Mouse (Mus musculus) lung, postnatal 36 days (tissue): Measurements from ENCODE around the gene Trpd52l3.

Experiments used
- DNase-seq: peaks from one replicate; pipeline ENCODE4 v3.0.0; 2022; ENCODE audit warnings: mixed read lengths

The Trpd52l3 gene

DNA sequence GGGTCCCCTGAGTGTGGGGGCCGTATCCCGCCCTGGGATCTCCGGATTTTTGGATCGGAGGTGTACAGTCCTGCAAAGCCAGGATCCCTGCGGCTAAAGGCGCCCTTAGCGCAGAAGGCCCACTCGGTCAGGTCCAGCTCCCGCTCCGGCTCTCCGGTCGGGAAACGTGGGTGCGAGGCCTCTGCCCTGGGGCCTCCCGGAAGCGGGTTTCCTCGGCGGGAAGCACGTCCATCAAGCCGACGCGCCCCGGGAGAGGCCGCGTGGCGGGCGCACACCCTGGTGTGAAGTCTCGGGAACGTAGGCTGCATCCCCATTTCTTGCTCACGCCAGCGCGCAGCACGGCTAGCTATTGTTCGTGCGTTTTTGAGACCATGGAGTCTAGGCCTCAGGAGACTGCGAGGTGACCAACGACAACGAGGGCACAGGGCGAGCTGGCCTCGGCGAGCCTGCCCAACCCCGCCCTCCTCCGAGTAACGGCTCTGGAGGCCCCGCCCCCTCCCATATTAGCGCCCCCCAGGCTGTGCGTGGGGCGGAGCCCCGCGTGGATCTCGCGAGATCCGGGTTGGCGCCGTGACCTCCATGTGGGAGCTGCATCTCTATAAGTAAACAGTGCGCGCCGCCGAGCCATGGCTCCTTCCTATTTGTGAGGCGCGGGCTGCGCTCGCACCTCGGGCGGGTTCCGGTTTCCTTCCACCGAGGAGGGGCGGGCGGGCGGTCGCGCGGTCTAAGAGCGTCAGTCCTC is 26.5 kb downstream of the Trpd52l3 start, which contains the start of gene Uhrf2:
Gene Uhrf2 (plus strand): TSS at position 620 of the 742 bp plus-strand sequence.
- peak; percentile 98 for DNase-seq

GRCm38 (mm10) chr19:30030636-30031467 is 27.3 kb downstream of the Trpd52l3 start:
- DNase-seq: no peak

DNA sequence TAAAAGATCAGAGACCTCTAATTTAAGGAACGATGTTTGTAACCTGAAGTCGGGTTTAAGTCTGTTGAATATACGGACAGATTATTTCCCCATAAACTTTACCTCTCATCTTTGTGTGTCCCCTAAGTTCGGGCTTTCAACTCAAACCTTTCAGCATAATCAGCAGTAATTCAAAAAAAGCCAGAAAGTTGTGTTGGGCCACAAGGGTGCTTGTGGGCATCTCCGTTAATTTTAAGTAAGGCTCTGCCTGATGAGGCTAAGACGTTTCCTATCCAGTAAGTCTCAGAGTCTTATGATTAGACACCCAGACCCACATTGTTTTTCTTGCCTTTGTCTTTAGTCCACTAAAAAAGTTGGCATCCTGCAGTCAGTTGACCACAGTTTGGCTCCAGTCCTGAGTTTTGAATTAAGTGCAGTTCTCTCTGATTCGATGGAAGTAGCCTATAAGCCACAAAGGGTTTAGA is 27.9 kb downstream of the Trpd52l3 start:
- peak; percentile 28 for DNase-seq

DNA sequence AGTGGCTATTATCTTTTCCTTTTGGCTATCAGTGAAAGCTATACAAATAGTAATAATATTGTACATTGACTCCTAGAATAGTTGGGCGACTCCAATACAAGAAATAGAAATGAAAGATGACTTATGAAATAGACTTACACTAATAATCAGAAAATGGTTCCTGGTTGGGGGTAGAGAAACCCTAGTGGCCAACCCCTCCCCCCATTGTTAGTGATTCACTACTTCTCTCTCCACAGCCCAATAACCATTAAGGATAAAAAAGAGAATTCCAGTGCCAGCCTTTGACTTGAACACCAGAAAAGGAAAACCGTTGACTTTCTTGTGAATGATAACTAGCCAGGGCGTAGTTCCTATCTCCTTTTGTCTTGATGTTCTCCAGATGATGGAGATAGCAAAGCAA is 28.6 kb downstream of the Trpd52l3 start:
- no peak for DNase-seq

- DNase-seq: no peak
Measured at GRCm38 (mm10) chr19:30035361-30035760, 31.8 kb downstream of the Trpd52l3 start.

DNA sequence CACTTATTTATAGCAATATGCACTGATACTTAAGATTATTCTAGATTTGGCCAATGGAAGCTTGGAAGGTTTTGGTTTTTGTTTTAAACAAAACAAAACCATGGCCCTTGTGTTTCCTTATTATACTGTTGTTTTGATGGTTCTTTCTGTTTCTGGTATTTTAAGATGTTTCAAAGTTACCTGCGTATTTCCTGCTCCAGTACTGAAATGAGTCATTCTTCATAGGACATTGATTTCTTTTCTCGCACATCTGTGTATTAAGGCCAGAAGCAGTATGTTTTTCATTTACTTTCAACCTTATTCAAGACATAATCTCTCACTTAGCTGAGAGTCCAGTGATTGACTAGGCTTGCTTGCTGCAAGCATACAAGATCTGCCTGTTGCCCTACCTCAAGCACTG is 40.1 kb downstream of the Trpd52l3 start:
- no peak for DNase-seq

- DNase-seq: no peak
Measured at GRCm38 (mm10) chr19:30044630-30045029, 41.0 kb downstream of the Trpd52l3 start.

DNA sequence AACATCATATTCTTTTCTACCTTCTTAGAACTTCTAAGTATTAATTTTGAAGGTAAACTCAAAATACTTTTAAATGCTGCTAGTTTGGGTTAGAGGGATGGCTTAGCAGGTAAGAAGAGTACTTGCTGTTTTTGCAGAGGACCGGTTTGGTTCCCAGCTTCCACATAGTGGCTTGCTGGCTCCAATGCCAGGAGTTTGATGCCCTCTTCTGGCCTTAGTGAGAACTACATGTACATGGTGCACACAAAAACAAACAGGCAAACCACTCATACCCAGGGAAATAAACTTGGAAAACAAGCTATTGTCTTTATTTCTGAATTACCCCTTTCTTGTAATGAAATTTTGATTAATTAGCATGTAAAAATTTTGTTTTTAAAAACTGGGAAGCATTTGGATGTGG is 42.3 kb downstream of the Trpd52l3 start:
- peak; percentile 33 for DNase-seq

- DNase-seq: no peak
Measured at GRCm38 (mm10) chr19:30050584-30050983, 47.0 kb downstream of the Trpd52l3 start.

DNA sequence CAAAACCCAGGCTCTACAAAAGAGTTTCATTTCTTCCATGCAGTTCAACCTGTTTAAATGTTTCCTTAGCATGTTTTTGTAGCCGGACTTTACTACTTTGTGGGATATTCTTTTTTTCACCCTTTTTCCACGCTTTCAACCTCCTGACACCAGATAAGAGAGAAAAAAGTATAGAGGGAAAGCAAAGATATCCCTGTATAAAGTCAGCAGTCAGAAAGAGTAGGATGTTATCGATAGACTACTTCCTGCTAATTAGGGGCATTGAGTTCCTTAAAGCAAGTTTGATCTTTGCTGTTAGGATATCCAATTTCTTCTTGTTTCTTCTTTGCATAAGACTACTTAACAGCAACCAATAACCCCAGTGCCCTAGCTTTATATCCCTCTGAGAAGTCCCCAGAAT is 47.9 kb downstream of the Trpd52l3 start:
- no peak for DNase-seq

- no peak for DNase-seq
Measured at GRCm38 (mm10) chr19:30054218-30054617, 50.6 kb downstream of the Trpd52l3 start.
